Mouse (Mus musculus) heart, embryonic 14.5 days (tissue): ENCODE results near the gene C1qtnf5. TPM values are rescaled to one million over a fixed set of nuclear protein-coding genes. Genes with fewer than 3 reads are reported as not detected.
A peak's percentile ranks its signal among the peaks of the same experiment; 100 is the strongest.

ENCODE experiments used
- ATAC-seq: fragments of 200-750 bp; cut with Nextera tagmentation; 2 replicates; pipeline ENCODE4 v1.8.0; 2017; ENCODE audit warnings: low read depth, moderate TSS enrichment; ENCODE audit not compliant: insufficient number of reproducible peaks, insufficient read depth, low FRiP score
- H3K27ac ChIP-seq, 2 experiments: fragments of 200-500 bp in 1 of 2; fragments of 300-500 bp in 1 of 2; sonication (generic) in 1 of 2; replicated peaks in 1 of 2; 2 replicates each; pipeline ENCODE4 v1.5.1; 2012 to 2014; ENCODE audit warnings: low read depth in 2 of 2, low read length in 2 of 2, control low read depth in 1 of 2, mild to moderate bottlenecking in 1 of 2, mixed read lengths in 1 of 2; ENCODE audit not compliant: control insufficient read depth in 1 of 2, insufficient read depth in 1 of 2
- H3K27me3 ChIP-seq: fragments of 300-500 bp; sonication (generic); 2 replicates; pipeline ENCODE4 v1.6.1; 2014; ENCODE audit warnings: mild to moderate bottlenecking, low read length, control low read depth; ENCODE audit not compliant: control insufficient read depth, insufficient read depth
- H3K36me3 ChIP-seq: fragments of 300-500 bp; sonication (generic); 2 replicates; pipeline ENCODE4 v1.6.1; 2014; ENCODE audit warnings: mild to moderate bottlenecking, control low read depth, low read length, mixed read lengths; ENCODE audit not compliant: control insufficient read depth, insufficient read depth
- H3K4me1 ChIP-seq, 2 experiments: fragments of 200-500 bp in 1 of 2; fragments of 300-500 bp in 1 of 2; sonication (generic) in 1 of 2; 2 replicates each; pipeline ENCODE4 v1.6.1; 2012 to 2014; ENCODE audit warnings: low read length in 2 of 2, control low read depth in 1 of 2, mixed read lengths in 1 of 2; ENCODE audit not compliant: control insufficient read depth in 2 of 2, insufficient read depth in 2 of 2
- H3K4me2 ChIP-seq: fragments of 300-500 bp; sonication (generic); 2 replicates; pipeline ENCODE4 v1.6.1; 2014; ENCODE audit warnings: mild to moderate bottlenecking, low read length
- H3K4me3 ChIP-seq, 2 experiments: fragments of 200-500 bp in 1 of 2; fragments of 300-500 bp in 1 of 2; sonication (generic) in 1 of 2; 2 replicates each; pipeline ENCODE4 v1.5.1; 2012 to 2014; ENCODE audit warnings: low read length in 2 of 2, mild to moderate bottlenecking in 2 of 2, control low read depth in 1 of 2, low read depth in 1 of 2, moderate library complexity in 1 of 2; ENCODE audit not compliant: control insufficient read depth in 1 of 2, insufficient read depth in 1 of 2
- H3K9ac ChIP-seq: fragments of 300-500 bp; sonication (generic); 2 replicates; pipeline ENCODE4 v1.6.1; 2014; ENCODE audit warnings: mild to moderate bottlenecking, low read length
- H3K9me3 ChIP-seq: fragments of 300-500 bp; sonication (generic); 2 replicates; pipeline ENCODE4 v1.6.1; 2016; ENCODE audit warnings: low read length, control low read depth; ENCODE audit not compliant: control insufficient read depth
- WGBS: fragments of 180-500 bp; shearing (Covaris S2); extraction: QIAGEN DNeasy Blood & Tissue Kit; methylation state at CpG from one replicate; pipeline ENCODE4 v1.1.7; 2014; 5-methylcytosine and 5-hydroxymethylcytosine counted together
- polyA plus RNA-seq: library from polyadenylated mRNA; unstranded; fragments of >200 nt; fragmentation: Nextera tagmentation; extraction: Ambion mirVana; gene quantifications from 2 replicates; pipeline ENCODE4 v1.2.1, GENCODE M21; 2014

C1qtnf5 gene
- polyA plus RNA-seq, 1 experiment from 2014 or later = 2.7 TPM

GRCm38 (mm10) chr9:44134101-44134850 is 27.2 kb downstream of the C1qtnf5 start, which contains the start of gene Mcam:
Gene Mcam (plus strand): TSS chr9:44134469.
- ATAC-seq = peak; percentile 43
- peak within 1 kb of the TSS; percentile 88 for H3K4me2 ChIP-seq
- H3K27ac ChIP-seq = peak within 1 kb of the TSS; percentile 97 to 99
- WGBS = under 1% methylated on average over 44 of the region's 55 CpGs
- peaks cover 39 to 64% of the 10 kb centered on the region in 2 experiments for H3K4me1 ChIP-seq
- peak within 1 kb of the TSS; percentile 73 to 90 for H3K4me3 ChIP-seq
- no peaks in the 10 kb centered on the region for H3K9me3 ChIP-seq
- H3K36me3 ChIP-seq = peaks cover 32% of the 10 kb centered on the region
- H3K27me3 ChIP-seq = no peaks in the 10 kb centered on the region
- peak within 1 kb of the TSS; percentile 90 for H3K9ac ChIP-seq

GRCm38 (mm10) chr9:44134851-44135730 is 28.0 kb downstream of the C1qtnf5 start:
- Histone ChIP-seq H3K4me3 (peak overlapping the region; percentile 73 to 90), H3K9me3 (no peaks in the 10 kb centered on the region), H3K4me2 (peak overlapping the region; percentile 88), H3K27ac (peak overlapping the region; percentile 92 to 99), H3K4me1 (peaks cover 34 to 59% of the 10 kb centered on the region in 2 experiments), H3K27me3 (no peaks in the 10 kb centered on the region), H3K9ac (peak overlapping the region; percentile 90), H3K36me3 (peaks cover 40% of the 10 kb centered on the region)
- ATAC-seq = peak; percentile 3; the same call in 1 of the 2 replicates
- under 1% methylated on average over 46 of the region's 49 CpGs for WGBS

GRCm38 (mm10) chr9:44135731-44136411 is 28.8 kb downstream of the C1qtnf5 start:
- peak overlapping the region; percentile 88 for H3K4me2 ChIP-seq
- H3K9ac ChIP-seq = peak overlapping the region; percentile 90
- peaks cover 28 to 51% of the 10 kb centered on the region in 2 experiments for H3K4me1 ChIP-seq
- no peaks in the 10 kb centered on the region for H3K9me3 ChIP-seq
- 7% methylated on average over 7 of the region's 7 CpGs for WGBS
- no peaks in the 10 kb centered on the region for H3K27me3 ChIP-seq
- H3K4me3 ChIP-seq = peak overlapping the region; percentile 73 to 90
- ATAC-seq = peak; percentile 37; the same call in 1 of the 2 replicates
- peaks cover 48% of the 10 kb centered on the region for H3K36me3 ChIP-seq
- H3K27ac ChIP-seq = peak overlapping the region; percentile 92 to 99

- H3K4me3 ChIP-seq = no peak overlapping the region
- peaks cover 68% of the 10 kb centered on the region for H3K36me3 ChIP-seq
- no peaks in the 10 kb centered on the region for H3K27me3 ChIP-seq
- H3K4me2 ChIP-seq = no peak overlapping the region
- ATAC-seq = no peak
- WGBS = 62% methylated on average over 4 of the region's 4 CpGs
- H3K4me1 ChIP-seq = peaks cover 19 to 39% of the 10 kb centered on the region in 2 experiments
- no peaks in the 10 kb centered on the region for H3K9me3 ChIP-seq
- H3K9ac ChIP-seq = peak overlapping the region; percentile 38; the same call in 1 of the 2 replicates
- H3K27ac ChIP-seq = no peak overlapping the region
Observed at GRCm38 (mm10) chr9:44137846-44138245, 30.8 kb downstream of the C1qtnf5 start.

- WGBS = 59% methylated on average over 5 of the region's 5 CpGs
- H3K9me3 ChIP-seq = no peaks in the 10 kb centered on the region
- H3K4me3 ChIP-seq = no peak overlapping the region
- H3K27ac ChIP-seq = no peak overlapping the region
- no peak overlapping the region for H3K4me2 ChIP-seq
- H3K4me1 ChIP-seq = peaks cover 0 to 24% of the 10 kb centered on the region in 2 experiments; a peak in 3 of 4 replicates
- H3K9ac ChIP-seq = no peak overlapping the region
- H3K27me3 ChIP-seq = no peaks in the 10 kb centered on the region
- no peak for ATAC-seq
- H3K36me3 ChIP-seq = peaks cover 88% of the 10 kb centered on the region
Observed at GRCm38 (mm10) chr9:44141951-44142350, 34.9 kb downstream of the C1qtnf5 start.

GRCm38 (mm10) chr9:44143421-44143820 is 36.4 kb downstream of the C1qtnf5 start:
- H3K9ac ChIP-seq = no peak overlapping the region
- peaks cover 82% of the 10 kb centered on the region for H3K36me3 ChIP-seq
- H3K27ac ChIP-seq = peak overlapping the region; percentile 10 to 18; a peak in 2 of 4 replicates
- no peak overlapping the region for H3K4me3 ChIP-seq
- H3K9me3 ChIP-seq = no peaks in the 10 kb centered on the region
- H3K4me2 ChIP-seq = no peak overlapping the region
- 70% methylated on average over 5 of the region's 5 CpGs for WGBS
- H3K27me3 ChIP-seq = no peaks in the 10 kb centered on the region
- peaks cover 0 to 24% of the 10 kb centered on the region in 2 experiments; a peak in 2 of 4 replicates for H3K4me1 ChIP-seq
- ATAC-seq = no peak
